Mouse (Mus musculus) ovary, postnatal 10 days (tissue): ENCODE measurements at regions not wholly inside any gene's neighbourhood (a gene's known extent, or its start where the extent isn't known, plus 50 kb on each side); places are given as distances from the start of the nearest gene placed in this dataset.
A peak's percentile ranks its signal among the peaks of the same experiment; 100 is the strongest.

ENCODE experiments used
- DNase-seq: peaks from one replicate; pipeline ENCODE4 v3.0.0; 2022; ENCODE audit warnings: low spot score

DNA sequence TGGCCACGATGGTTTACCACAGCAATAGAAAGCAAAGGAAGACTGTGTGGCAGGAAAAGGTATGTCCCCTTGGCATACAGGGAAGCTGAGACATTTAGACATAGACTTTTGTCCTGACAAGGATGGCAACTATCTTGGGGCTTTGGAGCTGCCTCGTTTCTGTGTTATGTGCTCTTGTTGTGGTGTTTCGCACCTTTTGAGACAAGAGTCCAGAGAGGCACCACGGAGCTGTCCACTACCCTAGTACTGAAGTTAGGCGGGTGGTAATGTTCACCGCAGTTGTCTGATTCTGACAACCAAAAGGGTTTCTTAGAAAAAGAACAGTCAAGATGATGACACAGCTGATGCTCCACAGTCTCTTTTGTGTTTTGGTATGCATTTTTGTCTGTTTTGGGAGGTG lies 90.9 kb upstream of the Got2 start:
- DNase-seq: no peak

GRCm38 (mm10) chr8:95974889-95975288 lies 86.5 kb upstream of the Got2 start:
- DNase-seq: no peak

DNA sequence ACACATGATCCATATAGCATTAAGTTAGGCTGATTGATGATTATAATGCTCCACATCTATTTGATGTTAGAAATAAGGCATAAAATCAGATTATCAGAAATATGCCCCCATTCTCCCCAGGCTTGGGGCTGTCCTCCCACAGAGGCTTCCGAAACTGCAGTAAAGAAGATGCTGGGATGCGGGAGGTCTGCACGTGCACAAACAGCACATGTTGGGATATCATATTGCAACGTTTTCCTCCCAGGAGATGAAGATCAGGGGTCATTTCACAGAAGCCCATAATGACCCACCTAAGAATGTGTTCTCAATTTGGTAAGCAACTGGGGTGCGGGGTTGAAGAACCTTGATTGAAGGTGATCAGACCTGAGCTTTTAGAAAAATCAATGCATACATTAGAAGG lies 85.9 kb upstream of the Got2 start:
- DNase-seq: no peak

DNA sequence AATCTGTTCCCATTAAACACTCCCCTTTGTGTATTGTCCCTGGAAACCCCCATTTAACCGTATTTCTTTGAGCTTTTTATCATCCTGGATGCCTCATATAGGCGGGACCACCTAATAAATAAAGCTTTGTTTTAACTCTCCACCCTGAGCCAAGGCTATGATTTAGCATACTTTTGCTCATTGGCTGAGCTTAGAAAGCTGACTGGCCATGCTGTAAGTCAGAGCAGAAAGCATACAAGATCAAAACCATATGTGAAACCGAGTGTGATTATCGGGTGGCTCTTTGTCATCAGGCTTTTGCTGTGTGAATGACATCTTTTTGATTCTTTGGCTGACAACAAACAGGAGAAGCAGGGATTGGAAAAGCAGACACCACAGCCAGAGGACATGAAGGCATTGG lies 85.2 kb upstream of the Got2 start:
- no peak for DNase-seq

DNA sequence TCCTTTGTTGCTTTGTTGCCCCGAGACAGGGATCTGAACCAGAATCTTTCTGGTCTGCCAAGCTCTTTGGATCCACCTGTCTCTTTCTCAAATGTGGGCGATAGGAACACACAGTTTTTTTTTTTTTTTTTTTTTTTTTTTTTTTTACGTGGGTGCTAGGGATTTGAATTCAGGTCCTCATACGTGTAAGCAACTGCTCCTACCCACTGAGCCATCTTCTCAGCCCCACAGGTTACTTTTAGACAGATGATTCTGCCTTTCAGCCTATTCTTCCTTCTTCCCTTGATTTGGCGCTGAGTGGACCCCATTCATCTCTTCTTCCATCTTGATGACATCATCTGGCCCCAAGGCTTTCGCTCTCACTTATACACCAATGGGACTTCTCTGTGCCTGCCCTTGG lies 80.5 kb upstream of the Got2 start:
- DNase-seq: no peak

GRCm38 (mm10) chr8:95966430-95966829 lies 78.1 kb upstream of the Got2 start:
- no peak for DNase-seq

DNA sequence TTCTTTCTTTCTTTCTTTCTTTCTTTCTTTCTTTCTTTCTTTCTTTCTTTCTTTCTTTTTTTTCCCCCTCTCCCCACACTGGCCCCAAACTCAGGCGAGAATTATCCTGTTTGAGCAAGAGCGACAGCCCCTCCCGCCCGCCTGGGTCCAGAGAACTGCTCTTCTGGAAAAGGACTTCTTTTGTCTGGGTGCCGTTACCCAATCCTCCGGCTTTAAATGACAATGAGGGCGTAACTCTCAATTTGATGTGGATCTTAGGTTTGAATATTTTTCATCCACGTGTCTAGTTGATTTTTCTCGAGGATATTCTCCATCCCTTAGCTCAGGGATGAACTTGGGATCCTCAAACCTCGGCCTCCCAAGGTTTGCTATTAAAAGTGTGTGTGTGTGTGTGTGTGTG lies 63.9 kb upstream of the Got2 start:
- DNase-seq: no peak

- DNase-seq: peak; percentile 37
These were observed 63.4 kb upstream of the Got2 start for GRCm38 (mm10) chr8:95951794-95952193.
